ENCODE assay signal across 8 mouse cellular contexts in genomic region chr3:58414234-58414938, GRCm38 (mm10). TPM values are rescaled to one million over a fixed set of nuclear protein-coding genes. Genes with fewer than 3 reads are reported as not detected.
A peak's percentile ranks its signal among the peaks of the same experiment; 100 is the strongest.
DNase-seq lines count a peak whose midpoint lies in the region; ATAC-seq and TF ChIP-seq lines count a peak whose summit lies in the region.

Gene Tsc22d2 (plus strand): TSS chr3:58414715.

- WGBS in embryonic facial prominence, embryonic 10.5 days, result 1% methylated on average over 52 of the region's 52 CpGs
- under 1% methylated on average over 52 of the region's 52 CpGs for WGBS in intestine, postnatal 0 days
- WGBS in midbrain, embryonic 11.5 days, result under 1% methylated on average over 52 of the region's 52 CpGs

- H3K9me3 ChIP-seq in embryonic facial prominence, embryonic 10.5 days, result no peaks in the 10 kb centered on the region
- no peaks in the 10 kb centered on the region for H3K9me3 ChIP-seq in intestine, postnatal 0 days (ENCODE audit: control insufficient read depth)
- H3K9me3 ChIP-seq in midbrain, embryonic 11.5 days (ENCODE audit: control insufficient read depth, low read length), result no peaks in the 10 kb centered on the region

- H3K27ac ChIP-seq in embryonic facial prominence, embryonic 10.5 days (replicated peaks), result peak within 1 kb of the TSS; percentile 97
- peak within 1 kb of the TSS; percentile 100 for H3K27ac ChIP-seq in intestine, postnatal 0 days (ENCODE audit: low read depth, low read length)
- peak within 1 kb of the TSS; percentile 96 for H3K27ac ChIP-seq in midbrain, embryonic 11.5 days (ENCODE audit: low read depth, low read length)

- no peak for TF ChIP-seq CTCF in intestine, postnatal 0 days (IDR thresholded peaks at IDR 0.05; ENCODE audit: low read depth)

- DNase-seq in adrenal gland, postnatal 14 days, result peak; percentile 99
- DNase-seq in embryonic facial prominence, embryonic 10.5 days (ENCODE audit: low spot score), result peak; percentile 97
- DNase-seq in gonadal fat pad, adult 2 months (ENCODE audit: low read depth), result no peak
- peak; percentile 97 for DNase-seq in left cerebral cortex, postnatal 4 days
- peak; percentile 100 for DNase-seq in midbrain, embryonic 11.5 days (ENCODE audit: low spot score, missing footprints)
- peak; percentile 99 for DNase-seq in right cerebral cortex, postnatal 4 days
- peak; percentile 94 for DNase-seq in yolk sac, embryonic 10.5 days (ENCODE audit: low spot score)

- H3K4me2 ChIP-seq in intestine, postnatal 0 days (replicated peaks; ENCODE audit: low read depth), result peak within 1 kb of the TSS; percentile 94
- peak within 1 kb of the TSS; percentile 95 for H3K4me2 ChIP-seq in midbrain, embryonic 11.5 days

- H3K36me3 ChIP-seq in embryonic facial prominence, embryonic 10.5 days (replicated peaks), result peaks cover 9% of the 10 kb centered on the region; the same call in 1 of the 2 replicates
- H3K36me3 ChIP-seq in intestine, postnatal 0 days (ENCODE audit: control insufficient read depth, insufficient read depth), result no peaks in the 10 kb centered on the region
- no peaks in the 10 kb centered on the region for H3K36me3 ChIP-seq in midbrain, embryonic 11.5 days (ENCODE audit: control insufficient read depth, insufficient read depth, low read length)

- ATAC-seq in intestine, postnatal 0 days, result peak; percentile 75
- peak; percentile 78 for ATAC-seq in midbrain, embryonic 11.5 days (ENCODE audit: low FRiP score)

- H3K4me3 ChIP-seq in embryonic facial prominence, embryonic 10.5 days, result peak within 1 kb of the TSS; percentile 98
- peak within 1 kb of the TSS; percentile 89 for H3K4me3 ChIP-seq in intestine, postnatal 0 days (ENCODE audit: low read depth, low read length)
- peak within 1 kb of the TSS; percentile 96 for H3K4me3 ChIP-seq in midbrain, embryonic 11.5 days (ENCODE audit: low read depth, low read length)

- intact Hi-C loops in left cerebral cortex, postnatal 4 days (cut with DNase I), result no loop called here

- peak within 1 kb of the TSS; percentile 91 for H3K9ac ChIP-seq in intestine, postnatal 0 days (ENCODE audit: low read depth, low read length)
- H3K9ac ChIP-seq in midbrain, embryonic 11.5 days (ENCODE audit: low read length), result peak within 1 kb of the TSS; percentile 70

- H3K4me1 ChIP-seq in embryonic facial prominence, embryonic 10.5 days, result peaks cover 28% of the 10 kb centered on the region
- H3K4me1 ChIP-seq in intestine, postnatal 0 days (replicated peaks; ENCODE audit: control insufficient read depth, insufficient read depth, low read length), result 0 out of 2 replicates have a peak, but pooled peaks cover 9% of the 10 kb centered on the region
- H3K4me1 ChIP-seq in midbrain, embryonic 11.5 days (ENCODE audit: control insufficient read depth, insufficient read depth, low read length), result peaks cover 10% of the 10 kb centered on the region

- H3K27me3 ChIP-seq in embryonic facial prominence, embryonic 10.5 days (replicated peaks; ENCODE audit: low read depth, poor library complexity, severe bottlenecking), result no peaks in the 10 kb centered on the region
- H3K27me3 ChIP-seq in intestine, postnatal 0 days (replicated peaks; ENCODE audit: control insufficient read depth, insufficient read depth, low read length), result no peaks in the 10 kb centered on the region
- H3K27me3 ChIP-seq in midbrain, embryonic 11.5 days (ENCODE audit: control insufficient read depth, insufficient read depth, low read length), result no peaks in the 10 kb centered on the region

RNA-seq across cellular contexts. Expression of gene Tsc22d2, which starts in this region (rescaled TPM):
- 33.3 and 35.2 TPM in 2 replicates for total RNA-seq in adrenal gland, postnatal 14 days (2021)
- 7.5 and 9.5 TPM in 2 replicates for polyA plus RNA-seq in embryonic facial prominence, embryonic 10.5 days (2016; fragmentation: Nextera tagmentation; extraction: Ambion mirVana)
- 12.8 and 17.0 TPM in 2 replicates for polyA plus RNA-seq in gonadal fat pad, adult 2 months (2012; rRNA removed)
- 10.5 and 13.2 TPM in 2 replicates for polyA plus RNA-seq in intestine, postnatal 0 days (2015; fragmentation: Nextera tagmentation; extraction: Ambion mirVana)
- 10 to 100 TPM; 39.1 to 42.2 TPM for total RNA-seq in left cerebral cortex, postnatal 4 days (2021)
- polyA plus RNA-seq in midbrain, embryonic 11.5 days (2014; fragmentation: Nextera tagmentation; extraction: Ambion mirVana), result 11.6 and 12.7 TPM in 2 replicates
